11 mouse cellular contexts compared by ENCODE assay signal in genomic region chr5:58025759-58026158, GRCm38 (mm10).
DNase-seq lines count a peak whose midpoint lies in the region; ATAC-seq lines count a peak whose summit lies in the region.
"Had no signal": no experiment of that assay in that cellular context is flagged by ENCODE, and none has a peak within 500 bp of the region (broad histone marks: within the 10 kb centered on the region; RNA-seq: fewer than 3 reads in every experiment).

No protein-coding gene starts in this region.

- intact Hi-C loops in heart, postnatal 25 days (cut with DNase I), result no loop called here

- H3K9ac ChIP-seq in midbrain, embryonic 15.5 days, result no peak overlapping the region
- H3K9ac ChIP-seq: heart, embryonic 15.5 days; limb, embryonic 15.5 days had no signal

- no peaks in the 10 kb centered on the region for H3K36me3 ChIP-seq in midbrain, embryonic 15.5 days (replicated peaks)
- H3K36me3 ChIP-seq: limb, embryonic 15.5 days had no signal

- peak overlapping the region; percentile 27; the same call in 1 of the 2 replicates for H3K4me2 ChIP-seq in midbrain, embryonic 15.5 days
- H3K4me2 ChIP-seq: heart, embryonic 15.5 days; limb, embryonic 15.5 days had no signal

- no peak overlapping the region for H3K4me3 ChIP-seq in midbrain, embryonic 15.5 days
- H3K4me3 ChIP-seq: heart, embryonic 15.5 days; limb, embryonic 15.5 days had no signal

- H3K9me3 ChIP-seq in midbrain, embryonic 15.5 days, result no peaks in the 10 kb centered on the region
- H3K9me3 ChIP-seq: heart, embryonic 15.5 days; limb, embryonic 15.5 days had no signal

- ATAC-seq in midbrain, embryonic 15.5 days (replicated peaks), result peak; percentile 58

- H3K4me1 ChIP-seq in midbrain, embryonic 15.5 days, result peaks cover 7% of the 10 kb centered on the region; the same call in 1 of the 2 replicates
- H3K4me1 ChIP-seq: heart, embryonic 15.5 days; limb, embryonic 15.5 days had no signal

- WGBS in midbrain, embryonic 15.5 days, result 37% methylated on average over 8 of the region's 8 CpGs

- peak; percentile 72 for DNase-seq in heart, adult 11 months
- DNase-seq in heart, adult 18-20 months, result no peak
- peak; percentile 12 for DNase-seq in brain, embryonic 18.5 days (ENCODE audit: low read depth, low spot score)
- DNase-seq in forelimb bud, embryonic 11.5 days (ENCODE audit: low read depth, low spot score), result peak; percentile 25
- DNase-seq in spleen, adult 18-20 months, result no peak
- DNase-seq in heart, postnatal 25 days (ENCODE audit: low spot score), result no peak
- no peak for DNase-seq in urinary bladder, postnatal 14 days (ENCODE audit: low spot score)
- DNase-seq: kidney, adult 2 months had no signal

- H3K27me3 ChIP-seq in midbrain, embryonic 15.5 days (replicated peaks), result no peaks in the 10 kb centered on the region
- H3K27me3 ChIP-seq: heart, embryonic 15.5 days; limb, embryonic 15.5 days had no signal

- no peak overlapping the region for H3K27ac ChIP-seq in midbrain, embryonic 15.5 days
- H3K27ac ChIP-seq: heart, embryonic 15.5 days; limb, embryonic 15.5 days had no signal

Comparison
In these comparisons a context has a peak if more than half of its experiments do, and no peak if none do; other contexts are left out.
1. DNase-seq: peak in heart, adult 11 months (single experiment), brain, embryonic 18.5 days (single experiment) and forelimb bud, embryonic 11.5 days (single experiment); none in heart, adult 18-20 months (0 of 2), spleen, adult 18-20 months (0 of 2), heart, postnatal 25 days (single experiment) and urinary bladder, postnatal 14 days (single experiment).